Mouse (Mus musculus) gastrocnemius, adult 2 months (tissue): ENCODE data around the gene Cenps. TPM values are rescaled to one million over a fixed set of nuclear protein-coding genes. Genes with fewer than 3 reads are reported as not detected.

Source experiments
- DNase-seq: peaks from one replicate; pipeline ENCODE4 v3.0.0; 2022
- H3K27ac ChIP-seq: fragments of 200-600 bp; 2 replicates; pipeline ENCODE4 v1.8.1; 2022; ENCODE audit warnings: mild to moderate bottlenecking
- H3K4me3 ChIP-seq: fragments of 200-600 bp; 2 replicates; pipeline ENCODE4 v1.8.1; 2022; ENCODE audit warnings: mild to moderate bottlenecking, moderate library complexity
- CTCF ChIP-seq: fragments of 200-600 bp; IDR thresholded peaks from 2 replicates; pipeline ENCODE4 v1.8.1; 2022; ENCODE audit warnings: antibody characterized with exemption, mild to moderate bottlenecking, moderate library complexity
- intact Hi-C: fragments of 180-260 bp; cut with DNase I; formaldehyde crosslinking; loops from one replicate; pipeline ENCODE4 v1.15.1; 2025
- total RNA-seq, 2 experiments: library from RNA; stranded (reverse); gene quantifications; 2 replicates each; pipeline ENCODE4 v1.2.3; 2021

Cenps gene
- total RNA-seq, 2 experiments from 2014 or later = 6.5 to 7.0 TPM

DNA sequence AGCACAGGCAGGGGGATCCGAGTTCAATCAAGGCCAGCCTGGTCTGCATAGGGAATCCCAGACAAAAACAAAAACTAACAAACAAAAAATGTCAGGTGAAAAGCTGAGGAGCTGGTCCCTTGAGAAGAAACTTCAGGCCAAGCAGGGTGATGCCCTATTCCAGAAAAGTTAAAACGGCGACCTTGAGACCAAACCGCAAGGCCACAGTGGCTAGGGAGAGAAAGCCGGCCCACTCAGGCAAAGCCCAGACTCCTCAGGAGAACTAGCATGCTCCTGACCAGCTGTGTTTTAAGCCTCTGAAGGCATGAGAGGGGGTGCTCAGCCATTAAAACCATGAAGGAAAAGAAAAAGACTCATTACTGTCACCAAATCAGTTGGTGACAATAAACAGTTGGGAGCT lies 52.0 kb downstream of the Cenps start:
- intact Hi-C loops = no loop called here
- no peak overlapping the region for H3K4me3 ChIP-seq
- H3K27ac ChIP-seq = no peak overlapping the region
- no peak for DNase-seq
- TF ChIP-seq CTCF = no peak

DNA sequence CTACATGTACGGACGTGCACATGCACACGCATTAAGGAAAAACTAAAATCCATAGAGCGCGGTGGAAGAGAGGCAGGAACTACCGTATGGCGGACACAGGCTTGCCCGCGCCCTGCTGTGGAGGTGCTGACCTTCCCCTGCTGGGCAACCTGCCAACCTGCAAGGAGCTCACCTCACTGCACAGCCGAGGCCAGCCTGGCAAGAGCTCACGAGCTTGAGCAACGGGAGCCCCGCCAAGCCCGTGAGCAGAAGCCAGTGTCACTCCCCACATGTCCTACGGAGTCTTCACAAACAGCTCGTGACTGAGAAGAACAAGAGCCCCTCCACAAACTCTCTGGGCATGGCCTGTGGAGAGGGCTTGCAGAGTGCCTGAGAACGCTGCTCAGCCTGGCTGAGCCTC lies 55.9 kb downstream of the Cenps start:
- intact Hi-C loops = no loop called here
- no peak for TF ChIP-seq CTCF
- Histone ChIP-seq H3K27ac (peak overlapping the region; percentile 79), H3K4me3 (peak overlapping the region; percentile 37)
- DNase-seq = peak; percentile 88

GRCm38 (mm10) chr4:149080111-149080510 lies 57.3 kb downstream of the Cenps start:
- no peak for TF ChIP-seq CTCF
- Histone ChIP-seq H3K27ac (no peak overlapping the region), H3K4me3 (no peak overlapping the region)
- no peak for DNase-seq
- intact Hi-C loops = no loop called here

- no peak for DNase-seq
- Histone ChIP-seq H3K27ac (no peak overlapping the region), H3K4me3 (no peak overlapping the region)
- intact Hi-C loops = no loop called here
- TF ChIP-seq CTCF = no peak
Measured at GRCm38 (mm10) chr4:149079629-149080028, 57.8 kb downstream of the Cenps start.

DNA sequence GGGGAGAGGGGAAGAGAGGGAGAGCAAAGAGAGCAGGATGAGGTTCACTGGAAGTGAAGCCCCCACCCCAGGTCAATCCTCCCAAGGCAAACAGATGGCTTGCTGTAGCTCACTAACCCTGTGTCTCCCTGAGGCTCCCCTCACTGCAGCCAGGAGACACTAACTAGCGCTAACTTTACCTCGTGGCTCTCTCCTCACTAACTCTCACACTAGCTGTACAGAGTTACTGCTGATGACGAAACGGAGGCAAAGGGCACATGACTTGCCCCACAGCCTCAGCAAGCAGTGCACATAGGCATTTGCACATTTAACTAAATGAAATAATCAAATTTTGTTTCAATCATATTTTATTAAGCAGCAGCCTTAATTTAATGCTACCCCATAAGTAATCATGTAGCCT lies 59.2 kb downstream of the Cenps start:
- no peak for DNase-seq
- intact Hi-C loops = no loop called here
- Histone ChIP-seq H3K4me3 (no peak overlapping the region), H3K27ac (no peak overlapping the region)
- no peak for TF ChIP-seq CTCF

Other genes starting within 250 kb of the Cenps start
- 10 to 100 TPM; 21.6 to 24.3 TPM for gene Pex14, start 37.8 kb downstream of the Cenps start, total RNA-seq
- gene Dffa, start 33.5 kb downstream of the Cenps start, total RNA-seq = 10 to 100 TPM; 60.4 to 90.0 TPM
- gene Cort, start 10.9 kb downstream of the Cenps start, total RNA-seq = under 1 TPM; 0.36 to 0.51 TPM
- gene Pgd, start 29.1 kb upstream of the Cenps start, total RNA-seq = 10 to 100 TPM; 14.4 to 19.1 TPM
- gene Kif1b, start 170.1 kb upstream of the Cenps start, total RNA-seq = 100 to 1,000 TPM; 256 to 358 TPM